Mouse (Mus musculus) kidney, postnatal 0 days (tissue): ENCODE results near the gene 1700029F12Rik. TPM values are rescaled to one million over a fixed set of nuclear protein-coding genes. Genes with fewer than 3 reads are reported as not detected.

Source experiments
- ATAC-seq: fragments of 200-750 bp; cut with Nextera tagmentation; replicated peaks from 2 replicates; pipeline ENCODE4 v1.8.0; 2017; ENCODE audit warnings: low read depth, moderate number of reproducible peaks, moderate TSS enrichment, moderate library complexity; ENCODE audit not compliant: low FRiP score
- DNase-seq: peaks from one replicate; pipeline ENCODE4 v3.0.0-alpha.2; 2016; ENCODE audit warnings: low spot score
- H3K27ac ChIP-seq: fragments of 300-500 bp; sonication (generic); 2 replicates; pipeline ENCODE4 v1.5.1; 2014; ENCODE audit warnings: mild to moderate bottlenecking
- H3K27me3 ChIP-seq: fragments of 300-500 bp; sonication (generic); 2 replicates; pipeline ENCODE4 v1.6.1; 2014; ENCODE audit warnings: low read length, mixed read lengths; ENCODE audit not compliant: insufficient read depth
- H3K36me3 ChIP-seq: fragments of 300-500 bp; sonication (generic); 2 replicates; pipeline ENCODE4 v1.6.1; 2014; ENCODE audit warnings: low read length, mixed read lengths; ENCODE audit not compliant: insufficient read depth
- H3K4me1 ChIP-seq: fragments of 300-500 bp; sonication (generic); replicated peaks from 2 replicates; pipeline ENCODE4 v1.6.1; 2014; ENCODE audit warnings: antibody characterized with exemption, low read length, mixed read lengths; ENCODE audit not compliant: insufficient read depth
- H3K4me2 ChIP-seq: fragments of 300-500 bp; sonication (generic); 2 replicates; pipeline ENCODE4 v1.6.1; 2014; ENCODE audit warnings: mild to moderate bottlenecking, low read length, moderate library complexity, mixed read lengths
- H3K4me3 ChIP-seq: fragments of 300-500 bp; sonication (generic); replicated peaks from 2 replicates; pipeline ENCODE4 v1.5.1; 2014; ENCODE audit warnings: low read depth, low read length
- H3K9ac ChIP-seq: fragments of 300-500 bp; sonication (generic); 2 replicates; pipeline ENCODE4 v1.6.1; 2014; ENCODE audit warnings: low read depth, low read length
- H3K9me3 ChIP-seq: fragments of 300-500 bp; sonication (generic); replicated peaks from 2 replicates; pipeline ENCODE4 v1.6.1; 2016; ENCODE audit warnings: low read length, inconsistent platforms, mixed read lengths
- CTCF ChIP-seq: IDR thresholded peaks from 2 replicates; pipeline ENCODE4 v1.5.1; 2016; ENCODE audit warnings: antibody characterized with exemption, low read depth, mild to moderate bottlenecking, moderate library complexity
- WGBS: fragments of 180-500 bp; shearing (Covaris S2); extraction: QIAGEN DNeasy Blood & Tissue Kit; methylation state at CpG from one replicate; pipeline ENCODE4 v1.1.7; 2014; 5-methylcytosine and 5-hydroxymethylcytosine counted together
- polyA plus RNA-seq: library from polyadenylated mRNA; unstranded; fragments of >200 nt; fragmentation: Nextera tagmentation; extraction: Ambion mirVana; gene quantifications from 2 replicates; pipeline ENCODE4 v1.2.1, GENCODE M21; 2015

Gene 1700029F12Rik
- polyA plus RNA-seq, 1 experiment from 2014 or later = not detected

GRCm38 (mm10) chr13:97008266-97009153, 25.7 kb downstream of the 1700029F12Rik start:
- DNase-seq = peak; percentile 94
- Histone ChIP-seq H3K9ac (peak overlapping the region; percentile 51; the same call in 1 of the 2 replicates), H3K27ac (0 out of 2 replicates have a peak overlapping the region, but pooled peaks have one; percentile 8), H3K4me2 (peak overlapping the region; percentile 86), H3K4me1 (no peaks in the 10 kb centered on the region), H3K36me3 (no peaks in the 10 kb centered on the region), H3K27me3 (no peaks in the 10 kb centered on the region), H3K9me3 (no peaks in the 10 kb centered on the region), H3K4me3 (peak overlapping the region; percentile 47)
- WGBS = under 1% methylated on average over 19 of the region's 19 CpGs
- peak; percentile 67 for TF ChIP-seq CTCF
- ATAC-seq = peak; percentile 50; the same call in 1 of the 2 replicates

GRCm38 (mm10) chr13:97007501-97008265, 26.5 kb downstream of the 1700029F12Rik start:
- H3K27me3 ChIP-seq = no peaks in the 10 kb centered on the region
- H3K4me3 ChIP-seq = peak overlapping the region; percentile 38
- WGBS = 1% methylated on average over 18 of the region's 21 CpGs
- ATAC-seq (peak; percentile 63), DNase-seq (peak; percentile 57)
- H3K9me3 ChIP-seq = no peaks in the 10 kb centered on the region
- TF ChIP-seq CTCF = no peak
- peak overlapping the region; percentile 46; the same call in 1 of the 2 replicates for H3K9ac ChIP-seq
- peak overlapping the region; percentile 86 for H3K4me2 ChIP-seq
- no peaks in the 10 kb centered on the region for H3K36me3 ChIP-seq
- H3K4me1 ChIP-seq = no peaks in the 10 kb centered on the region
- H3K27ac ChIP-seq = no peak overlapping the region

DNA sequence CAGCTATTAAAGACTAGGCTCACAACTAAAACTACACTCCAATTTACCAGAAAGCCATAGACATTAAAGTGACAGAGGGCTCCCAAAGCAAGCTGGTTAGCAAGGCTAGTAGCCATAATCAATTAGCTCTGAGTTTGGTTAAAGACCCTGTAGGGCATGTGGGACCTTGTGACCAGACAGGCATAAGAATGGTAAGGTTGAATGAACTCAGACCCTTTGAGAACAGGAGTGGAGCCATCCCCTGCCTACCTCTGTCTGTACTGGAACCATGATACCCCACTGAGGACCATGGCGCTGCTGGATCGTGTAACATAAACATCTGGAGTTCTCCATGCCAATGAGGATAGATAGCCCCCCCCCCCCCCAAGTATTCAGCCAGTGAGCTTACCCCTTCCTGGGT, 27.4 kb downstream of the 1700029F12Rik start:
- Histone ChIP-seq H3K4me1 (no peaks in the 10 kb centered on the region), H3K27me3 (no peaks in the 10 kb centered on the region)
- DNase-seq = no peak

GRCm38 (mm10) chr13:96997080-96997479, 37.1 kb downstream of the 1700029F12Rik start:
- DNase-seq (no peak), ATAC-seq (no peak)
- Histone ChIP-seq H3K27me3 (no peaks in the 10 kb centered on the region), H3K27ac (no peak overlapping the region), H3K4me2 (no peak overlapping the region), H3K4me1 (no peaks in the 10 kb centered on the region), H3K36me3 (no peaks in the 10 kb centered on the region), H3K9ac (no peak overlapping the region), H3K4me3 (no peak overlapping the region), H3K9me3 (no peaks in the 10 kb centered on the region)
- WGBS = 75% methylated on average over 1 of the region's 1 CpGs
- no peak for TF ChIP-seq CTCF

More for the DNA sequence above, 27.4 kb downstream of the 1700029F12Rik start:
- Histone ChIP-seq H3K27ac (no peak overlapping the region), H3K4me2 (peak overlapping the region; percentile 86), H3K9me3 (no peaks in the 10 kb centered on the region), H3K9ac (no peak overlapping the region; the same call in 1 of the 2 replicates), H3K4me3 (no peak overlapping the region), H3K36me3 (no peaks in the 10 kb centered on the region)
- ATAC-seq = peak; percentile 31; the same call in 1 of the 2 replicates
- WGBS = 45% methylated on average over 2 of the region's 2 CpGs
- TF ChIP-seq CTCF = no peak

DNA sequence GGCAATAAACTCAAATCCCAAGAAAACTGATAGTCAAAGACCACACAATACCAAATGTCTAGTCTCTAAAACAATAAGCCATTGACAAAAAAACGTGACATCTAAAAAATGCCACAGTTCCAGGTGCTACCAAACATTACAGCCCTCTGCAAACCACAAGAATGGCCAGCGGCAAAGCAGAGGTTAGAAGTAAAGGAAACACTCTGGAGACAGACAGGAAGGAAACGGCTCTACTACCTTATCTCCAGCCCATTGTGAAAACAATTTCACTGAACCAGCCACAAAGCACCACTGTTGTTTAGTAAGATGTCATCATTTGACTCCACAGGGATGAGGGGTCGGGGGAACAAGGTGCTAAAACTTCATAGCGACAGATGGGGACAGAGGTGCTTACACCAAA, 38.9 kb downstream of the 1700029F12Rik start:
- DNase-seq = no peak
- no peak overlapping the region for H3K4me2 ChIP-seq
- no peaks in the 10 kb centered on the region for H3K27me3 ChIP-seq
- H3K4me1 ChIP-seq = no peaks in the 10 kb centered on the region
- H3K27ac ChIP-seq = no peak overlapping the region
- H3K9ac ChIP-seq = no peak overlapping the region
- no peak overlapping the region for H3K4me3 ChIP-seq
- no peak for TF ChIP-seq CTCF
- H3K9me3 ChIP-seq = no peaks in the 10 kb centered on the region
- whole genome bisulfite sequencing = 55% methylated on average over 5 of the region's 5 CpGs
- no peak for ATAC-seq
- H3K36me3 ChIP-seq = no peaks in the 10 kb centered on the region
